Mouse (Mus musculus) myocyte (in vitro differentiated cells): ENCODE measurements around the gene Pkd1l2.

Experiments
- E2F4 ChIP-seq: IDR thresholded peaks from one replicate; pipeline ENCODE4 v1.6.1; 2011; ENCODE audit warnings: mild to moderate bottlenecking, control low read depth, moderate library complexity; ENCODE audit not compliant: insufficient read depth
- POLR2A ChIP-seq: IDR thresholded peaks from one replicate; pipeline ENCODE4 v1.6.1; 2011; ENCODE audit warnings: low read depth, mild to moderate bottlenecking, control low read depth, moderate library complexity; ENCODE audit not compliant: insufficient read length
- SRF ChIP-seq: IDR thresholded peaks from one replicate; pipeline ENCODE4 v1.6.1; 2011; ENCODE audit warnings: low read depth; ENCODE audit not compliant: control insufficient read depth, insufficient read length
- USF1 ChIP-seq: IDR thresholded peaks from one replicate; pipeline ENCODE4 v1.6.1; 2011; ENCODE audit warnings: low read depth, mild to moderate bottlenecking, control low read depth, moderate library complexity

DNA sequence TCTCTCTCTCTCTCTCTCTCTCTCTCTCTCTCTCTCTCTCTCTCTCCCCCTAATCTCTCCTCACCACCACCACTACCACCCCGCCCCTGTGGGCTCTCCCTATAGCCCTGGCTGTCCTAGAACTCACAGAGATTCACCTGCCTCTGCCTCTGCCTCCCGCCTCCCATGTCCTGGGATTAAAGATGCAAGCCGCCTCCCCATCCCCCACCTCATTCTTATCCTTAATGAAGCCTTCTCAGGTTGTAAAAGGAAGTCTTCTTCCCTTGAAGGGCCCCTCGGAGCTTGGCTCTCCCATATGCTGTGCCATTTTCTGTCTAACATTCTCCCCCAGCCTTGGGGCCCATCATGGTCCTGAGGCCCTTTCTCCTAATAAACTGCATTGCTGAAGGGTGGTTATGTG, 66.6 kb downstream of the Pkd1l2 start:
- TF ChIP-seq SRF (no peak), POLR2A (no peak), E2F4 (no peak), USF1 (no peak)
